ENCODE assay signal across 8 mouse cellular contexts in the genomic region with DNA sequence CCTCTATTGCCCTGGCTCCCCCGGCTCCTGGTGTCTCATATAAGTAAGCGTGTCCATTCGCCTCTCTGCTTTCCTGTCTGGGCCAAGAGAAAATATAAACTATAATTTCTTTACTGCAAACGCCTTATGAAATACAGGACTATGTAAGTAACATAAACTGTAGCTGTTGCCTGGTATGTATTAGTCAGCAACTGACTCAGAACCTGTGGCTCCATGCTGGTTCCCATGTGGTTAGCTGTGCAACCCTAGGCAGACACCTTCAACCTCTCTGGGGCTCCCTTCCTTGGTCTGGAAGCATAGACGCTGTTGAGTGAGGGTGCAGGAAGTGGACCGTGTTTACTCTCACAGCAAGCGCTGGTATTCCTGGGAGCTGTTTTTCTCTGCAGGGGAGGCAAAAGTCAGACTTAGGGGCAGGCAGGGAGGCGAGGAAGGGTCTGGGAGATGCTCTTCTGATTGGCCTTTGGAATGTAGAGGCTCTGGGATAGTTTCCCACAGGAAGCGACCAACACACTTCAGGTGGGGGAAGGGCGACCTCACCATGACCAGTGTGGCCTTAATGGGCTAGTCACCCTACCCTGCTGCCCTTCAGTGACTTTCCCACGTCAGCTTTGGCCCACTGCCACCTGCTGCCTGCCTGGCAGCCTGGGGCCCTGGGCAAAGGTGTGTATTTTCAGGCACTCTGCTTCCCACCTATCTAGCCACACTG.
DNase-seq lines count a peak whose midpoint lies in the region; ATAC-seq and TF ChIP-seq lines count a peak whose summit lies in the region.

No protein-coding gene starts in this region.

- H3K27me3 ChIP-seq in kidney, embryonic 14.5 days (ENCODE audit: control insufficient read depth, insufficient read depth, low read length), result no peaks in the 10 kb centered on the region

- no peaks in the 10 kb centered on the region for H3K9me3 ChIP-seq in kidney, embryonic 14.5 days (ENCODE audit: control insufficient read depth, low read length)

- peaks cover 14% of the 10 kb centered on the region for H3K4me1 ChIP-seq in kidney, embryonic 14.5 days (ENCODE audit: control insufficient read depth, insufficient read depth, low read length)

- H3K4me2 ChIP-seq in kidney, embryonic 14.5 days (replicated peaks; ENCODE audit: low read depth, low read length), result no peak overlapping the region

- H3K9ac ChIP-seq in kidney, embryonic 14.5 days (ENCODE audit: low read depth, low read length), result peak overlapping the region; percentile 12; the same call in 1 of the 2 replicates

- peak; percentile 76 for DNase-seq in gastrocnemius, adult 2 months
- DNase-seq in gastrocnemius, postnatal 4 days (ENCODE audit: low spot score in 2 of 2), result no peak
- DNase-seq in gastrocnemius, postnatal 25 days, result peak; percentile 30
- peak; percentile 55 for DNase-seq in lung, postnatal 14 days
- DNase-seq in cerebellum, adult 9-11 months, result no peak
- DNase-seq in spleen, postnatal 10 days (ENCODE audit: low spot score in 2 of 2), result no peak
- no peak for DNase-seq in thymus, postnatal 14 days

- intact Hi-C loops in gastrocnemius, adult 2 months (cut with DNase I), result loop anchor here (1.0 kb wide), 1 partner anchor 129 kb away; no protein-coding TSS in a partner anchor

- TF ChIP-seq CTCF in gastrocnemius, adult 2 months (IDR thresholded peaks at IDR 0.05), result no peak

- no peak overlapping the region; the same call in 1 of the 2 replicates for H3K4me3 ChIP-seq in gastrocnemius, adult 2 months
- no peak overlapping the region for H3K4me3 ChIP-seq in kidney, embryonic 14.5 days (ENCODE audit: low read length)

- ATAC-seq in kidney, embryonic 14.5 days (ENCODE audit: low FRiP score, low TSS enrichment), result no peak; the same call in 1 of the 2 replicates

- peak overlapping the region; percentile 70 for H3K27ac ChIP-seq in gastrocnemius, adult 2 months
- peak overlapping the region; percentile 42; the same call in 1 of the 2 replicates for H3K27ac ChIP-seq in kidney, embryonic 14.5 days (ENCODE audit: low read depth, low read length)

- WGBS in kidney, embryonic 14.5 days, result 45% methylated on average over 11 of the region's 11 CpGs

- H3K36me3 ChIP-seq in kidney, embryonic 14.5 days (ENCODE audit: control insufficient read depth, insufficient read depth, low read length), result peaks cover 6% of the 10 kb centered on the region

Comparison
In these comparisons a context has a peak if more than half of its experiments do, and no peak if none do; other contexts are left out.
1. DNase-seq: peak in gastrocnemius, adult 2 months (single experiment), gastrocnemius, postnatal 25 days (single experiment) and lung, postnatal 14 days (single experiment); none in gastrocnemius, postnatal 4 days (0 of 2), cerebellum, adult 9-11 months (single experiment), spleen, postnatal 10 days (0 of 2) and thymus, postnatal 14 days (single experiment).